39 mouse cellular contexts compared by ENCODE assay signal in genomic region chr1:182775576-182775975, GRCm38 (mm10). TPM values are rescaled to one million over a fixed set of nuclear protein-coding genes. Genes with fewer than 3 reads are reported as not detected.
"Had no signal": no experiment of that assay in that cellular context is flagged by ENCODE, and none has a peak within 500 bp of the region (broad histone marks: within the 10 kb centered on the region; RNA-seq: fewer than 3 reads in every experiment).

No protein-coding gene starts in this region.

- H3K27ac ChIP-seq: embryonic facial prominence, embryonic 10.5 days; embryonic facial prominence, embryonic 12.5 days; embryonic facial prominence, embryonic 13.5 days; embryonic facial prominence, embryonic 15.5 days; forebrain, embryonic 10.5 days; forebrain, embryonic 13.5 days; forebrain, embryonic 15.5 days; gastrocnemius, adult 2 months; heart, adult 2 months; heart, embryonic 10.5 days had no signal

- H3K4me1 ChIP-seq: embryonic facial prominence, embryonic 12.5 days; embryonic facial prominence, embryonic 13.5 days; embryonic facial prominence, embryonic 15.5 days; forebrain, embryonic 13.5 days; forebrain, embryonic 15.5 days had no signal

- DNase-seq: cerebellum, adult 2 months; cerebellum, adult 8-10 months; cerebellum, adult 9-10 months; cerebellum, adult 9-11 months; cerebellum, postnatal 10 days; cerebellum, postnatal 14 days; cerebellum, postnatal 25 days; cerebellum, postnatal 36 days; embryo, embryonic 11 days; forebrain, postnatal 0 days; gastrocnemius, adult 2 months; gastrocnemius, postnatal 10 days; gastrocnemius, postnatal 14 days; gastrocnemius, postnatal 25 days; gastrocnemius, postnatal 36 days; heart, adult 11 months; heart, adult 18-20 months; heart, adult 2 months had no signal

- H3K4me3 ChIP-seq: embryonic facial prominence, embryonic 10.5 days; embryonic facial prominence, embryonic 12.5 days; embryonic facial prominence, embryonic 13.5 days; embryonic facial prominence, embryonic 15.5 days; erythroblast, embryonic 14.5 days; forebrain, embryonic 10.5 days; forebrain, embryonic 13.5 days; forebrain, embryonic 15.5 days; gastrocnemius, adult 2 months; heart, adult 2 months; heart, embryonic 10.5 days had no signal

- H3K9me3 ChIP-seq: embryonic facial prominence, embryonic 10.5 days; embryonic facial prominence, embryonic 12.5 days; embryonic facial prominence, embryonic 13.5 days; embryonic facial prominence, embryonic 15.5 days; forebrain, embryonic 10.5 days; forebrain, embryonic 13.5 days; forebrain, embryonic 15.5 days; heart, embryonic 10.5 days had no signal

- H3K27me3 ChIP-seq: embryonic facial prominence, embryonic 12.5 days; embryonic facial prominence, embryonic 13.5 days; embryonic facial prominence, embryonic 15.5 days; forebrain, embryonic 13.5 days; forebrain, embryonic 15.5 days had no signal

- ATAC-seq: forebrain, embryonic 13.5 days; forebrain, embryonic 14.5 days; forebrain, embryonic 15.5 days; forebrain, embryonic 16.5 days; forebrain, postnatal 0 days had no signal

- H3K36me3 ChIP-seq: embryonic facial prominence, embryonic 12.5 days; embryonic facial prominence, embryonic 13.5 days; embryonic facial prominence, embryonic 15.5 days; forebrain, embryonic 10.5 days; forebrain, embryonic 15.5 days; heart, embryonic 10.5 days had no signal

- H3K9ac ChIP-seq: embryonic facial prominence, embryonic 12.5 days; embryonic facial prominence, embryonic 13.5 days; embryonic facial prominence, embryonic 15.5 days; forebrain, embryonic 13.5 days; forebrain, embryonic 15.5 days; forebrain, postnatal 0 days had no signal

- H3K4me2 ChIP-seq: embryonic facial prominence, embryonic 12.5 days; embryonic facial prominence, embryonic 13.5 days; embryonic facial prominence, embryonic 15.5 days; forebrain, embryonic 13.5 days; forebrain, embryonic 15.5 days had no signal

RNA-seq across cellular contexts. Expression of gene Susd4, which starts 11.9 kb away (rescaled TPM):
- total RNA-seq: common myeloid progenitor, adult 5-6 weeks; granulocyte monocyte progenitor cell, adult 5-6 weeks had no signal
- polyA plus RNA-seq: erythroblast, embryonic 14.5 days had no signal

RNA-seq across cellular contexts. Expression of gene Ccdc185, which starts 26.6 kb away (rescaled TPM):
- total RNA-seq: common myeloid progenitor, adult 5-6 weeks; forebrain, postnatal 0 days; gastrocnemius, adult 18-20 months; gastrocnemius, adult 2 months; gastrocnemius, adult 8-10 months; gastrocnemius, postnatal 10 days; gastrocnemius, postnatal 14 days; gastrocnemius, postnatal 25 days; gastrocnemius, postnatal 36 days; gastrocnemius, postnatal 4 days; granulocyte monocyte progenitor cell, adult 5-6 weeks; heart, adult 18-20 months; heart, adult 2 months; heart, adult 8-10 months had no signal
- polyA plus RNA-seq: cerebellum, adult 2 months; cortical plate, adult 2 months; embryonic facial prominence, embryonic 10.5 days; embryonic facial prominence, embryonic 11.5 days; embryonic facial prominence, embryonic 12.5 days; embryonic facial prominence, embryonic 13.5 days; embryonic facial prominence, embryonic 14.5 days; embryonic facial prominence, embryonic 15.5 days; erythroblast, embryonic 14.5 days; forebrain, embryonic 10.5 days; forebrain, embryonic 13.5 days; forebrain, embryonic 14.5 days; forebrain, embryonic 15.5 days; forebrain, embryonic 16.5 days; forebrain, postnatal 0 days; frontal cortex, adult 2 months had no signal
